Mouse (Mus musculus) hindbrain, embryonic 14.5 days (tissue): ENCODE data around the gene Gm45837. TPM values are rescaled to one million over a fixed set of nuclear protein-coding genes. Genes with fewer than 3 reads are reported as not detected.
A peak's percentile ranks its signal among the peaks of the same experiment; 100 is the strongest.

Experiments
- ATAC-seq: fragments of 200-750 bp; cut with Nextera tagmentation; 2 replicates; pipeline ENCODE4 v1.8.0; 2017; ENCODE audit warnings: moderate number of reproducible peaks, mild to moderate bottlenecking, moderate TSS enrichment, moderate library complexity; ENCODE audit not compliant: low FRiP score
- DNase-seq: peaks from one replicate; pipeline ENCODE4 v3.0.0-alpha.2; 2015; ENCODE audit warnings: low spot score
- H3K27ac ChIP-seq: fragments of 300-500 bp; sonication (generic); 2 replicates; pipeline ENCODE4 v1.5.1; 2014; ENCODE audit warnings: mild to moderate bottlenecking, moderate library complexity
- H3K27me3 ChIP-seq: fragments of 300-500 bp; sonication (generic); 2 replicates; pipeline ENCODE4 v1.6.1; 2014; ENCODE audit warnings: mild to moderate bottlenecking, low read length, mixed read lengths; ENCODE audit not compliant: control insufficient read depth, insufficient read depth
- H3K36me3 ChIP-seq: fragments of 300-500 bp; sonication (generic); replicated peaks from 2 replicates; pipeline ENCODE4 v1.6.1; 2014; ENCODE audit not compliant: control insufficient read depth, insufficient read depth
- H3K4me1 ChIP-seq: fragments of 300-500 bp; sonication (generic); replicated peaks from 2 replicates; pipeline ENCODE4 v1.6.1; 2014; ENCODE audit warnings: antibody characterized with exemption, low read length, mixed read lengths; ENCODE audit not compliant: control insufficient read depth, insufficient read depth
- H3K4me2 ChIP-seq: fragments of 300-500 bp; sonication (generic); replicated peaks from 2 replicates; pipeline ENCODE4 v1.6.1; 2014; ENCODE audit warnings: mild to moderate bottlenecking, moderate library complexity
- H3K4me3 ChIP-seq: fragments of 300-500 bp; sonication (generic); replicated peaks from 2 replicates; pipeline ENCODE4 v1.5.1; 2014; ENCODE audit warnings: mild to moderate bottlenecking, low read length
- H3K9ac ChIP-seq: fragments of 300-500 bp; sonication (generic); 2 replicates; pipeline ENCODE4 v1.6.1; 2014
- H3K9me3 ChIP-seq: fragments of 300-500 bp; sonication (generic); 2 replicates; pipeline ENCODE4 v1.6.1; 2016; ENCODE audit warnings: low read length; ENCODE audit not compliant: control insufficient read depth
- WGBS: fragments of 180-500 bp; shearing (Covaris S2); extraction: QIAGEN DNeasy Blood & Tissue Kit; methylation state at CpG from one replicate; pipeline ENCODE4 v1.1.7; 2014; 5-methylcytosine and 5-hydroxymethylcytosine counted together
- polyA plus RNA-seq: library from polyadenylated mRNA; unstranded; fragments of >200 nt; fragmentation: Nextera tagmentation; extraction: Ambion mirVana; gene quantifications from 2 replicates; pipeline ENCODE4 v1.2.1, GENCODE M21; 2014

Gene Gm45837
- 1.3 TPM in 1 of 2 replicates, not detected in the other for polyA plus RNA-seq

DNA sequence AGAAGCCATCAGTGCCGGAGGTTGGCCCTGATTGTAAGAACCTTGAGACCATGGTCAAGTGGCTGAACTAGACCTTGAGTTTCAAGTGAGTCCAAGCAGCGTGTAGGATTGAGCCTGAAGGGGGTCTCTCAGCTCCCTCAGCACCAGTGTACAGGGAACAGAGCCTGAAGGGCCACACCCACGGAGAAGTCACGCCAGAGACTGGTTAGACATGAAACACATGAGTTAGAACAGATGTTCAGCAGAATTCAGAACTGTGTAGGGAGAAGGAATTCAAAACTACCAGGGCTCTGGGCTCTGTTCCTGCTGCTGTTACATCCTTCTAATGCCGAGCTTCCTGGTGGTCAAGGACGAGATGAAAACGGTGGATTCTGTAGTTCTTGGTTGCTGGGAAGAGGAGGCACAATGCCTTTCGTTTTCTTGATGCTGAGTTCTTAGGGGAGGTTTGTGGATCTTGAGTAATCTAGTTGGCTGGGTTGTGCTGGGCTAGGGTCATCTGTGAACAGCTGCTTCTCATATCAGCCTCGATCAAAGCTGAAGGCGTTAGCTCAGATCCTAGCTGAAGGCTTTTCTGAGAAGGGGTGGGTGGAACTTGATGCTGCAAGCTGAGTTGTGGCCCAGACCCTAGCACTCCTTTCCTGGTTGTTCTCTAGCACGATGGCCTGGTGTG, at the start of gene Gm45837:
Gm45837 (plus strand) TSS at position 620 of the 670 bp plus-strand sequence.
- H3K4me1 ChIP-seq: peaks cover 10% of the 10 kb centered on the region
- H3K4me2 ChIP-seq: no peak within 1 kb of the TSS
- no peak for ATAC-seq
- H3K9ac ChIP-seq: no peak within 1 kb of the TSS
- H3K9me3 ChIP-seq: no peaks in the 10 kb centered on the region
- no peaks in the 10 kb centered on the region for H3K27me3 ChIP-seq
- H3K4me3 ChIP-seq: no peak within 1 kb of the TSS
- H3K36me3 ChIP-seq: no peaks in the 10 kb centered on the region
- no peak within 1 kb of the TSS for H3K27ac ChIP-seq
- no peak for DNase-seq
- WGBS: 86% methylated on average over 11 of the region's 11 CpGs

DNA sequence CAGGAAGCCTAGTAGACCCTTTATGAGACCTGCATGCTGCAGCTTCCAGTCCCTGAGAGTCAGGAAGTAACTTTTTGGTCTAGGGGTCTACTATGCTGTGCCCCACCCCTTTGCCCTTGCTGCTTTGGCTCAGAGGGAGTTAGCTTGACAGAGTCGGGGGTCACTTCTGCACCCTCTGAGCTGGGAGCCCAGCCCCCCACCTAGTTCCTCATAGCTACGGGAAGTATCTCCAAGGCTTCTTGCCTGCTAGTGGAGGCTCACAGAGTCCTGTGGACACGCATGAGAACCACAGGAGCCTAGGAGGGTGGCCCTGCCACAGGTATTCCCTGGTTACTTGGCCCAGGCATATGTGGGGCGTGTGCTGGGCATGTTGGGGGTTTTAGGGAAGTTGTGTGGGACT, 49.7 kb upstream of the Gm45837 start:
- DNase-seq (no peak), ATAC-seq (no peak)
- no peaks in the 10 kb centered on the region for H3K36me3 ChIP-seq
- no peak overlapping the region for H3K4me3 ChIP-seq
- H3K27ac ChIP-seq: no peak overlapping the region
- no peak overlapping the region for H3K4me2 ChIP-seq
- no peaks in the 10 kb centered on the region for H3K4me1 ChIP-seq
- 84% methylated on average over 4 of the region's 4 CpGs for WGBS
- no peaks in the 10 kb centered on the region for H3K27me3 ChIP-seq
- H3K9ac ChIP-seq: no peak overlapping the region
- H3K9me3 ChIP-seq: no peaks in the 10 kb centered on the region

DNA sequence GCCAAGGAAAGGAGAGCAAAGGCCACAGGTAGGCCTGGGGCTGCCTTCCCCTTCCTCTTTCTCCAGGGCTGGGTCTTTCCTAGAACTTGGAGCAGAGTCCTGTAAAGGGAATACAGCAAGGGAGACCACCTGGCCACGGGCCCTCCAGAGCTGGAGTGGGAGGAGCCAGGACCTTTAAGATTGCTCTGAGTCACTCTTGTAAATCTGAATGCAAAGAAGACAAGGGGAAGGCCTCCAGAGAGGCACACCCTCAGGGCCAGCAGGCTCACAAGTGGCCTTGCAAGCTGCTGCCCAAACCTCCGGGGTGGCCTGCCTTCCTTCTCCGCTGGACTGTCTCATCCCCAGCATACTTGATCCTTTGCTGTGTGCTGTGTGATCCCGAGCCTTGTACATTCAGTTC, 48.9 kb upstream of the Gm45837 start:
- Histone ChIP-seq H3K4me1 (no peaks in the 10 kb centered on the region), H3K9me3 (no peaks in the 10 kb centered on the region), H3K4me2 (no peak overlapping the region), H3K36me3 (no peaks in the 10 kb centered on the region), H3K27me3 (no peaks in the 10 kb centered on the region), H3K9ac (no peak overlapping the region), H3K4me3 (no peak overlapping the region), H3K27ac (no peak overlapping the region)
- 76% methylated on average over 4 of the region's 4 CpGs for WGBS
- DNase-seq: no peak
- no peak for ATAC-seq

DNA sequence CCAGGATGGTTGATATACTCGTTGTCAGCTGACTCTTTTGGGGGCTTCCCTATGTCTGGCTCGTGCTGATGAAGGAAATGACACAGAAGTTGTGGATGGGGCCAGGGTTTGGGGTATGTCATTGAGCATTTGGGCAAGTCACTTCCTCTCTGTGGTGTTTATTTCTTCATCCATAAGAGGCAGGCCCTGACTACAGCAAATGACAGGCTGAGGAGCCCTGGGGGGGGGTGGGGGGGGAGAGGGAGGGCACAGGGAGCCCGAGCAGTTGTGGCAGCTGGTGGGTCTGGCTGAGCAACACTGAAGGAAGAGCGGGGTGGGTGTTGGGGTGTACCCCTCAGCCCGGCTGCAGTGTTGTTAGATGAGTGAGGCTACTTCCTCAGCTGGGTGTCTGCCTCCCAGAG, 47.9 kb upstream of the Gm45837 start:
- Histone ChIP-seq H3K4me3 (no peak overlapping the region), H3K27ac (no peak overlapping the region), H3K9me3 (no peaks in the 10 kb centered on the region), H3K27me3 (no peaks in the 10 kb centered on the region), H3K9ac (no peak overlapping the region), H3K4me2 (no peak overlapping the region), H3K4me1 (no peaks in the 10 kb centered on the region), H3K36me3 (no peaks in the 10 kb centered on the region)
- 80% methylated on average over 5 of the region's 5 CpGs for WGBS
- ATAC-seq (no peak), DNase-seq (no peak)

DNA sequence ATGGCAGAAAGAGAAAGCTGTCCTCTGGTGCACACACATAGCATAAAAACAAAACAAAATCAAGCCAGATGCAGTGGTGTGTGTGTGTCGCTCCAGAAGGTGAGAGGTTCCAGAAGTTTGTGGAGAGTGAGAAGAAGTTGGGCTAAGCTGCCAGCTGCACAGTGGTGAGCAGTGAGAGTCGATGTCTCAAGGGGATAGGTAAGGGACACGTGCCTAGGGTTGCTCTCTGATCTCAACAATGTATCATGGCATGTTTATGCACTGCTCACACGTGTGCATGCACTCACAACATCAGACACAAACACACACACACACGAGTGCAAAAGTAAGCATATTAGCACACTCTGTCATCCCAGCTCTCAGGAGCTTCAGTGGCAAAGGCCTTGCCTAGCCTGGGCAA, 46.8 kb upstream of the Gm45837 start:
- no peaks in the 10 kb centered on the region for H3K36me3 ChIP-seq
- no peaks in the 10 kb centered on the region for H3K4me1 ChIP-seq
- no peak for ATAC-seq

DNA sequence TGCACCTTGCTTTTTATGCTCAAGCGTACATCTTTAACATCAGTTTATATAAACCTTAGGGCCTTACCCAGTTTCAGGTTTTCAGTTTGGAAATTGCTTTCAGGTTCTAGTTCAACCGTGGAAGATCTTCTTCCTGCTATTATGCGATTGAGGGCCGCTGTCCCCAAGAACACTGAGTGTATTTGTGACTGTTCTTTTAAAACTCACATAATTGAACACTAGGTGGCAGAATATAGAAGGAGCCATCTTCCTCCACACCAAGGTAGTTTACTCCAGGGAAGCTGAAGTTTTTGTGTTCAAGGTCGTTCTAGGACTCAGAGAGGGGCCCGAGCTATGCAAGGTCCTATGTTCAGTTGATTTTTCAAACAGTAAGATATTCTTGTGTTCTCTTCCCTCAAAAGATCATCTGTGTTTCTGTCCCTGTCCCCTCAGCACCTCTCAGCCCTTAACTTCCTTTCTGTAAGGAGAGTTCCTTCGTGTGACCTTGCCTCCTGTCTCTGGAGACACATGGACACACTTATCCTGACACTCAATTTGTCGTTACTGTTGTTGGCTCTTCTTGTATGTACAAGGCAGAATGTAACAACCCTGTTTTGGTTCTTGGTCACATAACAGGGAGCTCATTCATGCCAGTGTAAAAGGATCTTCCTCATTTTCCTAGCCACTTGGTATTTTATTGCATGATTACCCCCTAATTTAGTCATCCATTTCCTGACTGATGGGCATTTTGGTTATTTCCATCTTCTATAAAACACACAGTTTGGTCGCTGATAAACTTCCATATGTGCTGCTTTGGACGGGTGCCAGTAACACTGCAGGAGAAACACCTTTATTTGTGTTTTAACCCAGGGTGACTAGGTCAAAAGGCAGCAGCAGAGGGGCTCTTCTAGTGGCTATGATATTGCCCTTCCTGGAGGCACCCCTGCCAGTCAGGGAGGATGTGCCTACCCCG, 42.5 kb upstream of the Gm45837 start:
- H3K4me2 ChIP-seq: no peak overlapping the region
- no peak overlapping the region for H3K4me3 ChIP-seq
- DNase-seq: no peak
- H3K9me3 ChIP-seq: no peaks in the 10 kb centered on the region
- H3K9ac ChIP-seq: no peak overlapping the region
- H3K4me1 ChIP-seq: no peaks in the 10 kb centered on the region
- WGBS: 70% methylated on average over 11 of the region's 11 CpGs
- H3K27ac ChIP-seq: peak overlapping the region; percentile 17; the same call in 1 of the 2 replicates
- ATAC-seq: no peak
- H3K36me3 ChIP-seq: no peaks in the 10 kb centered on the region
- H3K27me3 ChIP-seq: no peaks in the 10 kb centered on the region

More for the DNA sequence above, 46.8 kb upstream of the Gm45837 start:
- Histone ChIP-seq H3K4me2 (no peak overlapping the region), H3K27ac (no peak overlapping the region), H3K9me3 (no peaks in the 10 kb centered on the region), H3K4me3 (no peak overlapping the region), H3K27me3 (no peaks in the 10 kb centered on the region), H3K9ac (no peak overlapping the region)
- no peak for DNase-seq
- 68% methylated on average over 5 of the region's 5 CpGs for WGBS

DNA sequence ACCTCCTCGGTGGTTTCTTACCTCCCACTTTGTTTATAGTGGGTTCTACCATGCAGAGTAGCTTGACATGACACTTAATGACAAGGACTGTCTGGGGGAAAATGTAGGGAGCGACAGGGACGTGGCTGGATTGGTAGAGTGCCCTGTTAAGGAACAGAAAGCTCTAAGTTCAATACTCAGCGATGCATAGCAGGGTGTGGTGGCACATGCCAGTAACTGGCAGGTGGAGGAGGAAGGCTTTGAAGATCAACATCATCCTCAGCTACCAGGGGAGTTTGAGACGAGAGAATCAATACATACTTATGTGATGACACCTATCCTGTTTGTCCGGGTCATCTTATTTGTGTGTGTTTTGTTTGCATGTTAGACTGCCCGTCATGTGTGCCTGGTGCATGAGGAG, 41.0 kb upstream of the Gm45837 start:
- H3K27ac ChIP-seq: no peak overlapping the region
- 0 out of 2 replicates have a peak, but pooled peaks cover 5% of the 10 kb centered on the region for H3K4me1 ChIP-seq
- ATAC-seq (no peak), DNase-seq (no peak)
- H3K9ac ChIP-seq: no peak overlapping the region
- no peak overlapping the region for H3K4me2 ChIP-seq
- no peaks in the 10 kb centered on the region for H3K36me3 ChIP-seq
- 81% methylated on average over 7 of the region's 7 CpGs for WGBS
- no peak overlapping the region for H3K4me3 ChIP-seq
- H3K9me3 ChIP-seq: no peaks in the 10 kb centered on the region
- no peaks in the 10 kb centered on the region for H3K27me3 ChIP-seq

DNA sequence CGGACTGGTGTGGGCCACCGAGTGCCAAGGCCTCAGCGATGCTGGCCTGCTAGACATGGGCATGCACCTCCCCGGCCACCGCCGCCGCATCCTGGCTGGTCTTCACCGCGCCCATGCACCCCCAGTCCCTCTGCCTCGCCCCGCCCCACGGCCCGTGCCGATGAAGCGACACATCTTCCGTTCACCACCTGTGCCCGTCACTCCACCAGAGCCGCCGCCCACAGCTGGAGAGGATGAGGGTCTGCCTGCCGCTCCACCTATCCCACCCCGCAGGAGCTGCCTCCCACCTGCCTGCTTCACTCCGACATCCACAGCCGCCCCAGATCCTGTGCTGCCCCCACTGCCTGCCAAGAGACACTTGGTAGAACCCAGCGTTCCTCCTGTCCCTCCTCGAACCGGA, 37.6 kb upstream of the Gm45837 start:
- no peaks in the 10 kb centered on the region for H3K36me3 ChIP-seq
- H3K27ac ChIP-seq: no peak overlapping the region
- no peaks in the 10 kb centered on the region for H3K27me3 ChIP-seq
- H3K4me3 ChIP-seq: no peak overlapping the region
- H3K9me3 ChIP-seq: no peaks in the 10 kb centered on the region
- ATAC-seq: no peak
- 82% methylated on average over 26 of the region's 26 CpGs for WGBS
- H3K9ac ChIP-seq: no peak overlapping the region
- H3K4me1 ChIP-seq: 0 out of 2 replicates have a peak, but pooled peaks cover 5% of the 10 kb centered on the region
- no peak for DNase-seq
- no peak overlapping the region for H3K4me2 ChIP-seq

DNA sequence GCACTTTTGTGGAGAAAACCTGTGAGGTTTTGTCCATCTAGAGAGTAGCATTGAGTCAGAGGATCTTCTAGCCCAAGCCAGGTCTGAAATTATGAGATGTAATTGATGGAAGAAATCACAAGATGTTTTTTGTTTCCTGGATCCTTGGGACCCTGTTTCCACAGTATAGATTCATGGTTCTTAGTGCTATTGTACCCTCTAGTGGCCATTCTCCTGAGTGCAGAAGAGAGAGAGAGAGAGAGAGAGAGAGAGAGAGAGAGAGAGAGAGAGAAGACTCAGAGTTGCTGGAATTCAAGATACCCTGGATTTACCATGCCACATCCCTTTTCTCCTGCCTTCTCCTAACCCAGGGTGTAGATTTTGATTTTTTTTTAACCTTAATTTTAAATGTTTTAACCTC, 36.5 kb upstream of the Gm45837 start:
- ATAC-seq: peak; percentile 75; the same call in 1 of the 2 replicates
- 0 out of 2 replicates have a peak, but pooled peaks cover 5% of the 10 kb centered on the region for H3K4me1 ChIP-seq
- no peak overlapping the region for H3K4me3 ChIP-seq
- no peak overlapping the region for H3K9ac ChIP-seq
- peak; percentile 80 for DNase-seq
- H3K27ac ChIP-seq: no peak overlapping the region
- no peaks in the 10 kb centered on the region for H3K27me3 ChIP-seq
- no peaks in the 10 kb centered on the region for H3K36me3 ChIP-seq
- no peaks in the 10 kb centered on the region for H3K9me3 ChIP-seq
- no peak overlapping the region for H3K4me2 ChIP-seq
